Mouse (Mus musculus) liver, embryonic 16.5 days (tissue): ENCODE measurements at regions not wholly inside any gene's neighbourhood (a gene's known extent, or its start where the extent isn't known, plus 50 kb on each side); places are given as distances from the start of the nearest gene placed in this dataset.

ENCODE experiments used
- ATAC-seq: fragments of 200-750 bp; cut with Nextera tagmentation; 2 replicates; pipeline ENCODE4 v1.8.0; 2017; ENCODE audit warnings: low read depth, mild to moderate bottlenecking, moderate number of reproducible peaks, moderate library complexity
- H3K27ac ChIP-seq: fragments of 300-500 bp; sonication (generic); 2 replicates; pipeline ENCODE4 v1.5.1; 2014; ENCODE audit warnings: mild to moderate bottlenecking, low read length
- H3K27me3 ChIP-seq: fragments of 300-500 bp; sonication (generic); 2 replicates; pipeline ENCODE4 v1.6.1; 2014; ENCODE audit warnings: low read depth, low read length, mixed read lengths; ENCODE audit not compliant: control insufficient read depth, insufficient read depth
- H3K36me3 ChIP-seq: fragments of 300-500 bp; sonication (generic); 2 replicates; pipeline ENCODE4 v1.6.1; 2014; ENCODE audit warnings: mild to moderate bottlenecking; ENCODE audit not compliant: control insufficient read depth, insufficient read depth
- H3K4me1 ChIP-seq: fragments of 300-500 bp; sonication (generic); 2 replicates; pipeline ENCODE4 v1.6.1; 2014; ENCODE audit warnings: low read depth, low read length, mixed read lengths; ENCODE audit not compliant: control insufficient read depth
- H3K4me2 ChIP-seq: fragments of 300-500 bp; sonication (generic); 2 replicates; pipeline ENCODE4 v1.6.1; 2014; ENCODE audit warnings: low read depth, low read length, mixed read lengths
- H3K4me3 ChIP-seq: fragments of 300-500 bp; sonication (generic); 2 replicates; pipeline ENCODE4 v1.5.1; 2014; ENCODE audit warnings: low read depth, mild to moderate bottlenecking, low read length
- H3K9ac ChIP-seq: fragments of 300-500 bp; sonication (generic); 2 replicates; pipeline ENCODE4 v1.6.1; 2014; ENCODE audit warnings: low read depth, low read length
- H3K9me3 ChIP-seq: fragments of 300-500 bp; sonication (generic); replicated peaks from 2 replicates; pipeline ENCODE4 v1.6.1; 2016; ENCODE audit warnings: low read length; ENCODE audit not compliant: control insufficient read depth
- WGBS: fragments of 180-500 bp; shearing (Covaris S2); extraction: QIAGEN DNeasy Blood & Tissue Kit; methylation state at CpG from one replicate; pipeline ENCODE4 v1.1.7; 2014; ENCODE audit not compliant: insufficient replicate concordance; 5-methylcytosine and 5-hydroxymethylcytosine counted together

DNA sequence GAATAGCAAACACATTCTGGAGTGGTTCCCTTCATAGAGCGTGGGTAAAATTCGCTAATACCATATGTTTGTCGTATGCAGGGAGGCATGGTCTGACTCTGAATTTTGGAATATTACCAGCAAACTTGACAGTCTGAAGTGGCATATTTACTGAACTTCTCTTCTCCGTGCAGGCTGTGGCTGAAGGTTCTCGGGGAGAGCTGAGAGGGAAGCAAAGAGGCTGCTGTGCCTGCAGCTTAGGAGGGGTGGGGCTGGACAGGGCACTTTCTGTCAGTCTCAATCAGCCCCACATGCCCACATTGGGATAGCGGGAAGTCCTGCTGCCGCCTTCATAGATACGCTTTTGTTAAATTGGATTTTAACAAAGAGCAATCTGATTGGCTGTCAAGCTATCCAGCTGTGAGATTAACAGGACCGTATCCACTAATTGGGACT is 584.8 kb upstream of the Mpdz start:
- H3K9ac ChIP-seq = no peak overlapping the region
- no peak overlapping the region for H3K4me2 ChIP-seq
- ATAC-seq = no peak
- H3K36me3 ChIP-seq = no peaks in the 10 kb centered on the region
- WGBS = 68% methylated on average over 9 of the region's 9 CpGs
- H3K27ac ChIP-seq = no peak overlapping the region
- H3K27me3 ChIP-seq = no peaks in the 10 kb centered on the region
- no peaks in the 10 kb centered on the region for H3K4me1 ChIP-seq
- no peaks in the 10 kb centered on the region for H3K9me3 ChIP-seq
- H3K4me3 ChIP-seq = no peak overlapping the region

DNA sequence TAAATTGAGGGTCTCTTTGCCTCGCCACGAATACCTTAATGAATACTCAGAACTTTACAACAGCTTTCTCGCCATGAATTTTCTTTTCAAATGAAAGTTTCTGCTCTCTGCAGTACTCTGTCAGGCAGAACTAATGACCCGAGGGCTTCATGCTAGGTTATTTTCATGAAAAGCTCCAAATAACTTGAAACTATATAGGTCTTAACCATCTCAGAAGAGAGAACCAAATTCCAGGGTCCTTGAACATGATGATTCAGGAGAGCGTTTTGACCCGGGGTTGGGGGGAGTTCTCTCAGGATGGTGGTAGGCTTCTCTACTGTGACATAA is 558.8 kb upstream of the Mpdz start:
- H3K4me2 ChIP-seq = no peak overlapping the region
- no peak overlapping the region for H3K27ac ChIP-seq
- no peak overlapping the region for H3K9ac ChIP-seq
- no peaks in the 10 kb centered on the region for H3K9me3 ChIP-seq
- H3K4me1 ChIP-seq = no peaks in the 10 kb centered on the region
- 66% methylated on average over 6 of the region's 6 CpGs for whole genome bisulfite sequencing
- no peaks in the 10 kb centered on the region for H3K36me3 ChIP-seq
- no peak for ATAC-seq
- H3K4me3 ChIP-seq = no peak overlapping the region
- H3K27me3 ChIP-seq = no peaks in the 10 kb centered on the region

DNA sequence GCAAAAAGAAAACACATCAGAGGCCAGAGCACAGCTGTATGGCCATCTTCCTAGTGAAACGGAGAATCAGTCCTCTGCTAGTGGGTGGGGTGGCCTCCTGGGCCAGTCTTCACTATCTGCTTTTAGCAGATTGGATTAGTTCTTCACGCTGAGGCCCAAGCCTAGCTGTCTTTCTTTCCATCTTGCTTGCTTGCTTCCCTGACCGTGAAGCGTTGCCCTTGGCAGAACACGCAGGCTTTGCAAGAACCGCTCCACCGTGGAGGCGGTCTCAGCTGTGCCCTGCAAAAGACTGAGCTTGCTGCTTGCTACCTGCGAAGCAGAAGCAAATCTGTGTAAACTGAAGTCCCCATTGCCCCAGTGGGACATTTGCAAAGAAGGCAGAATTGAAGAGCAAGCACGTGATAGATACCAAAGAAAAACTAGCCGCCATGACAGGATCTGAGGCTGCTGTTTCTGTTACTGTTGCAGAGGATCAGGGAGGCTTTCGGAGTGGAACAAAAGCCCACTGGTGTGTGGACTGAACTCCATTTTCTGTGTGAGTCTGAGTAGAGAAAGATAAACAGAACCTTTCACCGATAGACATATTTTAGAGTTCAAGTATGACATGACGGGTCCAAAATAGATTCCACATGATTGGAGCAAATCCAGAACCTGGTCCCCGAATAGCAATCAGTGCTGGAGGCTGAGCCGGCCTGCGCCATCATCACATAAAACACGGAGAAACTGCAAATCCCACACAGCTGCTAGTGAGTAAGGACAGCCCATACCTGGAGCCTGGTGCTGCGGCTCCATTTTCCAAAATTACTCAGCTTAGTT is 558.2 kb upstream of the Mpdz start:
- no peaks in the 10 kb centered on the region for H3K36me3 ChIP-seq
- ATAC-seq = no peak
- no peak overlapping the region for H3K4me3 ChIP-seq
- no peak overlapping the region for H3K4me2 ChIP-seq
- no peaks in the 10 kb centered on the region for H3K4me1 ChIP-seq
- no peaks in the 10 kb centered on the region for H3K9me3 ChIP-seq
- no peaks in the 10 kb centered on the region for H3K27me3 ChIP-seq
- H3K9ac ChIP-seq = no peak overlapping the region
- H3K27ac ChIP-seq = no peak overlapping the region
- 73% methylated on average over 19 of the region's 19 CpGs for WGBS

- no peaks in the 10 kb centered on the region for H3K27me3 ChIP-seq
- no peak for ATAC-seq
- H3K36me3 ChIP-seq = no peaks in the 10 kb centered on the region
- no peaks in the 10 kb centered on the region for H3K4me1 ChIP-seq
- H3K9me3 ChIP-seq = no peaks in the 10 kb centered on the region
- H3K4me3 ChIP-seq = no peak overlapping the region
- H3K4me2 ChIP-seq = no peak overlapping the region
- H3K9ac ChIP-seq = no peak overlapping the region
- no peak overlapping the region for H3K27ac ChIP-seq
- 56% methylated on average over 11 of the region's 11 CpGs for WGBS
These were observed 557.2 kb upstream of the Mpdz start for GRCm38 (mm10) chr4:81999654-82000314.

GRCm38 (mm10) chr4:81999093-81999492 is 556.5 kb upstream of the Mpdz start:
- ATAC-seq = no peak
- WGBS = 65% methylated on average over 3 of the region's 3 CpGs
- H3K9me3 ChIP-seq = no peaks in the 10 kb centered on the region
- no peaks in the 10 kb centered on the region for H3K27me3 ChIP-seq
- H3K9ac ChIP-seq = no peak overlapping the region
- H3K4me3 ChIP-seq = no peak overlapping the region
- no peak overlapping the region for H3K27ac ChIP-seq
- H3K4me1 ChIP-seq = no peaks in the 10 kb centered on the region
- no peak overlapping the region for H3K4me2 ChIP-seq
- H3K36me3 ChIP-seq = no peaks in the 10 kb centered on the region

DNA sequence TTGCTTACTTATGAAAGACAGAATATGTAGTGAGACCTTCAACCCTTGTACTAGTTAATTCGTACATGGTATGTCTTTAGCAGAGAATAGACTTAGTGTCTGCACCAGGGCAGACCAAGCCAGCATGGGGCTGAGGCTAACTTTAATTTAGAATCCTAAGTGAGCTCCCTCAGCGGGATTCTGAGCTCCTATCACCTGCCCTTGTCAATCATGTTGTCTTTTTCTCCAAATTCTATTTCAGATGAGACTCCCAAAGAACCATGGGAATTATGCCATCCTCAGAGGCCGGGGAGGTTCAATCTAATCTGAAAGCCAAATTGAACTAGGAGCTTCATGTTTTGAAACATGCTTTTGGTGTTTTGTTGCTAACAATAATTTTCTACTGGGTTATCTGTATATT is 553.8 kb upstream of the Mpdz start:
- Histone ChIP-seq H3K4me1 (no peaks in the 10 kb centered on the region), H3K9me3 (no peaks in the 10 kb centered on the region), H3K27me3 (no peaks in the 10 kb centered on the region), H3K27ac (no peak overlapping the region), H3K9ac (no peak overlapping the region), H3K4me2 (no peak overlapping the region), H3K4me3 (no peak overlapping the region), H3K36me3 (no peaks in the 10 kb centered on the region)
- ATAC-seq = no peak
- 47% methylated on average over 3 of the region's 3 CpGs for WGBS

- ATAC-seq = no peak
- H3K4me3 ChIP-seq = no peak overlapping the region
- no peaks in the 10 kb centered on the region for H3K9me3 ChIP-seq
- H3K4me2 ChIP-seq = no peak overlapping the region
- no peaks in the 10 kb centered on the region for H3K36me3 ChIP-seq
- 72% methylated on average over 3 of the region's 3 CpGs for WGBS
- no peaks in the 10 kb centered on the region for H3K27me3 ChIP-seq
- H3K27ac ChIP-seq = no peak overlapping the region
- no peaks in the 10 kb centered on the region for H3K4me1 ChIP-seq
- H3K9ac ChIP-seq = no peak overlapping the region
These were observed 552.6 kb upstream of the Mpdz start for GRCm38 (mm10) chr4:81995243-81995642.

GRCm38 (mm10) chr4:81988796-81989195 is 546.2 kb upstream of the Mpdz start:
- Histone ChIP-seq H3K4me2 (no peak overlapping the region), H3K4me1 (no peaks in the 10 kb centered on the region), H3K9ac (no peak overlapping the region), H3K27ac (no peak overlapping the region), H3K27me3 (no peaks in the 10 kb centered on the region), H3K36me3 (no peaks in the 10 kb centered on the region), H3K9me3 (no peaks in the 10 kb centered on the region), H3K4me3 (no peak overlapping the region)
- WGBS = 55% methylated on average over 2 of the region's 2 CpGs
- no peak for ATAC-seq

GRCm38 (mm10) chr4:81986616-81987015 is 544.0 kb upstream of the Mpdz start:
- Histone ChIP-seq H3K27ac (no peak overlapping the region), H3K9ac (no peak overlapping the region), H3K4me2 (no peak overlapping the region), H3K9me3 (no peaks in the 10 kb centered on the region), H3K27me3 (no peaks in the 10 kb centered on the region), H3K4me1 (no peaks in the 10 kb centered on the region), H3K36me3 (no peaks in the 10 kb centered on the region), H3K4me3 (no peak overlapping the region)
- ATAC-seq = no peak
- WGBS = 52% methylated on average over 4 of the region's 4 CpGs
